23 mouse cellular contexts compared by ENCODE assay signal in genomic region chr4:153398421-153398820, GRCm38 (mm10).
DNase-seq lines count a peak whose midpoint lies in the region; ATAC-seq lines count a peak whose summit lies in the region.
"Had no signal": no experiment of that assay in that cellular context is flagged by ENCODE, and none has a peak within 500 bp of the region (broad histone marks: within the 10 kb centered on the region; RNA-seq: fewer than 3 reads in every experiment).

No protein-coding gene starts in this region.

- no peak for ATAC-seq in hindbrain, embryonic 13.5 days (ENCODE audit: low FRiP score)
- ATAC-seq in hindbrain, embryonic 14.5 days (ENCODE audit: low FRiP score): no peak
- ATAC-seq: forebrain, embryonic 14.5 days; liver, postnatal 0 days; lung, postnatal 0 days had no signal

- H3K27me3 ChIP-seq in hindbrain, embryonic 13.5 days: no peaks in the 10 kb centered on the region
- no peaks in the 10 kb centered on the region for H3K27me3 ChIP-seq in hindbrain, embryonic 14.5 days (ENCODE audit: control insufficient read depth, insufficient read depth, low read length)
- H3K27me3 ChIP-seq: embryonic facial prominence, embryonic 15.5 days; stomach, embryonic 15.5 days had no signal

- WGBS in hindbrain, embryonic 13.5 days: 80% methylated on average over 8 of the region's 8 CpGs
- 93% methylated on average over 8 of the region's 8 CpGs for WGBS in hindbrain, embryonic 14.5 days

- no peak overlapping the region for H3K9ac ChIP-seq in hindbrain, embryonic 13.5 days
- no peak overlapping the region for H3K9ac ChIP-seq in hindbrain, embryonic 14.5 days
- H3K9ac ChIP-seq: embryonic facial prominence, embryonic 15.5 days; limb, embryonic 12.5 days; liver, postnatal 0 days; stomach, embryonic 15.5 days had no signal

- H3K4me1 ChIP-seq in hindbrain, embryonic 13.5 days (replicated peaks): peaks cover 15% of the 10 kb centered on the region
- 0 out of 2 replicates have a peak, but pooled peaks cover 6% of the 10 kb centered on the region for H3K4me1 ChIP-seq in hindbrain, embryonic 14.5 days (replicated peaks; ENCODE audit: control insufficient read depth, insufficient read depth, low read length)
- H3K4me1 ChIP-seq: embryonic facial prominence, embryonic 15.5 days; limb, embryonic 12.5 days; stomach, embryonic 15.5 days had no signal

- H3K4me3 ChIP-seq in hindbrain, embryonic 13.5 days: no peak overlapping the region
- H3K4me3 ChIP-seq in hindbrain, embryonic 14.5 days (replicated peaks; ENCODE audit: low read length): no peak overlapping the region
- H3K4me3 ChIP-seq: embryonic facial prominence, embryonic 15.5 days; limb, embryonic 12.5 days; stomach, embryonic 15.5 days had no signal

- H3K27ac ChIP-seq in hindbrain, embryonic 13.5 days: 0 out of 2 replicates have a peak overlapping the region, but pooled peaks have one; percentile 23
- no peak overlapping the region for H3K27ac ChIP-seq in hindbrain, embryonic 14.5 days
- H3K27ac ChIP-seq: embryonic facial prominence, embryonic 15.5 days; limb, embryonic 12.5 days; stomach, embryonic 15.5 days had no signal

- H3K9me3 ChIP-seq in hindbrain, embryonic 13.5 days: no peaks in the 10 kb centered on the region
- no peaks in the 10 kb centered on the region for H3K9me3 ChIP-seq in hindbrain, embryonic 14.5 days (ENCODE audit: control insufficient read depth, low read length)
- H3K9me3 ChIP-seq: embryonic facial prominence, embryonic 15.5 days; limb, embryonic 12.5 days; stomach, embryonic 15.5 days had no signal

- no peaks in the 10 kb centered on the region for H3K36me3 ChIP-seq in hindbrain, embryonic 13.5 days
- no peaks in the 10 kb centered on the region for H3K36me3 ChIP-seq in hindbrain, embryonic 14.5 days (replicated peaks; ENCODE audit: control insufficient read depth, insufficient read depth)
- H3K36me3 ChIP-seq: embryonic facial prominence, embryonic 15.5 days; limb, embryonic 12.5 days; stomach, embryonic 15.5 days had no signal

- DNase-seq in hindbrain, embryonic 14.5 days (ENCODE audit: low spot score): no peak
- DNase-seq in retina, postnatal 1 day: peak; percentile 49
- no peak for DNase-seq in retina, embryonic 14.5 days (ENCODE audit: low spot score)
- peak; percentile 67 for DNase-seq in cerebellum, adult 9-11 months
- DNase-seq in B cell, adult 2 months: no peak
- no peak for DNase-seq in spleen, adult 12 weeks (ENCODE audit: low spot score)
- DNase-seq: adrenal gland, adult 8-10 months; embryo, embryonic 11 days; gastrocnemius, postnatal 10 days; kidney, adult 2 months; kidney, postnatal 10 days; liver, postnatal 0 days; midbrain, embryonic 14.5 days; right cerebral cortex, postnatal 4 days; thymus, postnatal 25 days had no signal

- no peak overlapping the region for H3K4me2 ChIP-seq in hindbrain, embryonic 13.5 days
- H3K4me2 ChIP-seq in hindbrain, embryonic 14.5 days (replicated peaks): no peak overlapping the region
- H3K4me2 ChIP-seq: embryonic facial prominence, embryonic 15.5 days; heart, embryonic 11.5 days; limb, embryonic 12.5 days; liver, embryonic 11.5 days; stomach, embryonic 15.5 days had no signal

Comparison
In these comparisons a context has a peak if more than half of its experiments do, and no peak if none do; other contexts are left out.
1. DNase-seq: peak in retina, postnatal 1 day (single experiment) and cerebellum, adult 9-11 months (single experiment); none in hindbrain, embryonic 14.5 days (single experiment), retina, embryonic 14.5 days (single experiment), B cell, adult 2 months (0 of 2) and spleen, adult 12 weeks (single experiment).